Mouse (Mus musculus) heart, postnatal 10 days (tissue): Measurements from ENCODE around the gene Slc23a4. TPM values are rescaled to one million over a fixed set of nuclear protein-coding genes. Genes with fewer than 3 reads are reported as not detected.

Experiments
- total RNA-seq, 2 experiments: library from RNA; stranded (reverse); gene quantifications; 2 replicates each; pipeline ENCODE4 v1.2.3; 2021

Slc23a4 gene
- total RNA-seq, 2 experiments from 2014 or later, result 0.42 to 0.43 TPM

Other genes starting within 250 kb of the Slc23a4 start
- gene Agbl3, start 208.0 kb downstream of the Slc23a4 start, total RNA-seq, result 1 to 10 TPM; 6.9 to 8.2 TPM
- 10 to 100 TPM; 16.0 to 19.3 TPM for gene Tmem140, start 125.3 kb downstream of the Slc23a4 start, total RNA-seq
- 1 to 10 TPM; 5.3 TPM for gene Cyren, start 110.3 kb downstream of the Slc23a4 start, total RNA-seq
- 10 to 100 TPM; 18.3 to 20.7 TPM for gene Wdr91, start 77.5 kb downstream of the Slc23a4 start, total RNA-seq
- not detected for gene Stra8, start 68.2 kb downstream of the Slc23a4 start, total RNA-seq
- 10 to 100 TPM; 22.5 to 24.5 TPM for gene Cnot4, start 145.3 kb upstream of the Slc23a4 start, total RNA-seq
- gene Nup205, start 189.0 kb upstream of the Slc23a4 start, total RNA-seq, result 10 to 100 TPM; 24.2 to 27.3 TPM